Mouse (Mus musculus): Measurements from ENCODE around the gene Pqlc3. TPM values are rescaled to one million over a fixed set of nuclear protein-coding genes. Genes with fewer than 3 reads are reported as not detected.

Gene Pqlc3
- polyA plus RNA-seq, 1 experiment from 2014 or later: 4.0 TPM

Other genes starting within 250 kb of the Pqlc3 start
- gene Greb1, start 199.5 kb downstream of the Pqlc3 start, polyA plus RNA-seq (2014; fragmentation: Nextera tagmentation; extraction: Ambion mirVana): 0.39 and 0.59 TPM in 2 replicates
- 51.3 and 57.3 TPM in 2 replicates for gene E2f6, start 189.4 kb downstream of the Pqlc3 start, polyA plus RNA-seq (2014; fragmentation: Nextera tagmentation; extraction: Ambion mirVana)
- gene Rock2, start 105.5 kb downstream of the Pqlc3 start, polyA plus RNA-seq (2014; fragmentation: Nextera tagmentation; extraction: Ambion mirVana): 24.8 and 26.7 TPM in 2 replicates
- gene 2410004P03Rik, start 11.3 kb upstream of the Pqlc3 start, polyA plus RNA-seq (2014; fragmentation: Nextera tagmentation; extraction: Ambion mirVana): not detected in 2 replicates
- 0.07 and 0.35 TPM in 2 replicates for gene Kcnf1, start 176.5 kb upstream of the Pqlc3 start, polyA plus RNA-seq (2014; fragmentation: Nextera tagmentation; extraction: Ambion mirVana)

Data from heart, embryonic 14.5 days (tissue).